ENCODE assay signal across 8 mouse cellular contexts in the genomic region with DNA sequence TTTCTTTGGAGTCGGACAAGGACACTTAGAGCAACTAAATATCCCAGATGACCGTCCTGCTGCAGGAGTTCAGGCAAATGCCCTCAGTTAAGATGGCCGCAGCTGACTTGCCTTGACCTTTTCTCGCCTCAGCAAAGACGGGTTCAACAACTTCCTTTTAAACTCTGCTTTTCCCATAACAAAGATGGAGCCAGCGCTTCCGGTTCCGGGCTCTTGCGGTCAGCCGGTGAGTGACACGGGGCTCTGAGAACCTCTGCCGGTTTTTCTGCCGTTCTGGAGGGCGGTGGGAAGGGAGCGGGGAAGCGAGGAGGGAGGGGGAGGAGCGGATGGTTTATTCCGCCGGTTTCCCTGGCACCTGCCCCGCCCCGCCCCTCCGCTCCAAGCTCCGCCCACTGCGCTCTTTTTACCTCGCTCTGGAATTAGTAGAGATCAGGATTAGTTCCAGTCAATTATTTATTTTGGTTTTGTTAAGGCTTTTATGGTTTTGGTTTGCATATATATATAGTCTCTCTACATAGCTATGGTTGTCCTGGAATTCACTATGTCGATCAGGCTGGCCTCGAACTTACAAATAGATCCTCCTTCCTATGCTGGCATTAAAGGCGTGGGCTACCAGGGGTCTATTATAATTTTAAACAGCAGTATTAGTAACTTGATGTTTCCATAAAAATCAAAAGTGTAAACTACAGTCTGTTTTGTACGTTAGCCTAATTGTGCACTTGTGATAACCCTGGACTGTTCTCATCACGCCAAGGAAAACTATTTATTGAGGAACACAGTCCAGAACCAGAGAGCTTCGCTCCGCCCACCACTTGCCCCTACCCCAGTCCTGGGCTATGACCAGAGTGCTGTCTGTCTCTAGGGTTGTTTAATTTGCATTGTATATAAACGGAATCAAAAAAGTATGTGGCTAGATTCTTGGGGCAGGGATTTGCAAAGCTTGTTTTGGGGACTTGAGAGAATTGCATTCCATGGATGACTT. TPM values are rescaled to one million over a fixed set of nuclear protein-coding genes. Genes with fewer than 3 reads are reported as not detected.
A peak's percentile ranks its signal among the peaks of the same experiment; 100 is the strongest.
DNase-seq lines count a peak whose midpoint lies in the region; ATAC-seq and TF ChIP-seq lines count a peak whose summit lies in the region.

Shld1 (plus strand) TSS at position 176 of the 982 bp plus-strand sequence.

- peaks cover 13 to 40% of the 10 kb centered on the region in 2 experiments for H3K4me1 ChIP-seq in CH12.LX (ENCODE audit: control insufficient read depth in 1 of 2, insufficient read depth in 2 of 2)
- no peaks in the 10 kb centered on the region for H3K4me1 ChIP-seq in forebrain, embryonic 11.5 days (replicated peaks; ENCODE audit: control insufficient read depth, insufficient read depth, low read length)
- peaks cover 14% of the 10 kb centered on the region for H3K4me1 ChIP-seq in heart, embryonic 16.5 days (ENCODE audit: control insufficient read depth, insufficient read depth, low read length)
- peaks cover 71% of the 10 kb centered on the region for H3K4me1 ChIP-seq in liver, embryonic 15.5 days (replicated peaks)
- H3K4me1 ChIP-seq in neural tube, embryonic 12.5 days = no peaks in the 10 kb centered on the region

- peak within 1 kb of the TSS; percentile 49 to 58 (median 58) for H3K4me3 ChIP-seq in CH12.LX (replicated peaks in 1 of 3; ENCODE audit: low read depth in 2 of 3, low read length in 2 of 3, poor library complexity in 1 of 3)
- peak within 1 kb of the TSS; percentile 49 for H3K4me3 ChIP-seq in forebrain, embryonic 11.5 days (ENCODE audit: low read depth, low read length)
- peak within 1 kb of the TSS; percentile 67 for H3K4me3 ChIP-seq in heart, embryonic 16.5 days (ENCODE audit: low read length)
- peak within 1 kb of the TSS; percentile 66 for H3K4me3 ChIP-seq in liver, embryonic 15.5 days (replicated peaks)
- peak within 1 kb of the TSS; percentile 53 for H3K4me3 ChIP-seq in neural tube, embryonic 12.5 days

- dilution Hi-C loops in CH12.LX (cut with MboI; ENCODE audit: extremely low pct_ligation_motif_present, extremely low pct_unique_long_range_greater_than_20kb, low sequenced_read_pairs) = no loop called here

- peak within 1 kb of the TSS; percentile 65 for H3K9ac ChIP-seq in CH12.LX (ENCODE audit: insufficient read depth, low read depth)
- H3K9ac ChIP-seq in forebrain, embryonic 11.5 days (ENCODE audit: low read length) = peak within 1 kb of the TSS; percentile 70
- H3K9ac ChIP-seq in heart, embryonic 16.5 days (ENCODE audit: low read length) = peak within 1 kb of the TSS; percentile 73
- peak within 1 kb of the TSS; percentile 57 for H3K9ac ChIP-seq in liver, embryonic 15.5 days
- peak within 1 kb of the TSS; percentile 66 for H3K9ac ChIP-seq in neural tube, embryonic 12.5 days

- DNase-seq in CH12.LX (ENCODE audit: extremely low read depth) = peak; percentile 96
- peak; percentile 75 for DNase-seq in c-Kit-positive CD71-positive TER-119-negative erythroid progenitor cells, embryonic 14.5 days (ENCODE audit: low read depth)
- peak; percentile 89 for DNase-seq in forebrain, embryonic 11.5 days (ENCODE audit: low spot score)
- DNase-seq in kidney, postnatal 36 days = peak; percentile 94 to 96
- peak; percentile 96 for DNase-seq in telencephalon, adult 2 months (ENCODE audit: low read depth, low spot score)

- TF ChIP-seq CTCF in CH12.LX (conservative IDR thresholded peaks at IDR 0.05 in 1 of 2, IDR thresholded peaks at IDR 0.05 in 1 of 2; ENCODE audit: low read depth in 2 of 2, low read length in 2 of 2) = no peak

- no peaks in the 10 kb centered on the region for H3K9me3 ChIP-seq in CH12.LX (replicated peaks; ENCODE audit: low read length)
- H3K9me3 ChIP-seq in forebrain, embryonic 11.5 days (ENCODE audit: control insufficient read depth, low read length) = no peaks in the 10 kb centered on the region
- H3K9me3 ChIP-seq in heart, embryonic 16.5 days (replicated peaks; ENCODE audit: control insufficient read depth, low read length) = no peaks in the 10 kb centered on the region
- no peaks in the 10 kb centered on the region for H3K9me3 ChIP-seq in liver, embryonic 15.5 days (replicated peaks)
- H3K9me3 ChIP-seq in neural tube, embryonic 12.5 days = no peaks in the 10 kb centered on the region

- peak; percentile 95 for ATAC-seq in forebrain, embryonic 11.5 days (replicated peaks; ENCODE audit: low FRiP score)
- ATAC-seq in heart, embryonic 16.5 days (replicated peaks; ENCODE audit: extremely low read depth, insufficient read depth, low FRiP score) = peak; percentile 87
- ATAC-seq in liver, embryonic 15.5 days (ENCODE audit: insufficient read depth) = peak; percentile 75
- ATAC-seq in neural tube, embryonic 12.5 days (ENCODE audit: low FRiP score, low read depth) = peak; percentile 95

- TF ChIP-seq POLR2A in CH12.LX (IDR thresholded peaks at IDR 0.05; ENCODE audit: low read depth, low read length) = no peak; the same call in 1 of the 2 replicates

- peak within 1 kb of the TSS; percentile 24; the same call in 1 of the 2 replicates for H3K27ac ChIP-seq in CH12.LX (ENCODE audit: insufficient read depth, low read depth)
- H3K27ac ChIP-seq in forebrain, embryonic 11.5 days (ENCODE audit: low read depth, low read length) = peak within 1 kb of the TSS; percentile 43; the same call in 1 of the 2 replicates
- peak within 1 kb of the TSS; percentile 79 for H3K27ac ChIP-seq in heart, embryonic 16.5 days (ENCODE audit: low read length)
- H3K27ac ChIP-seq in liver, embryonic 15.5 days (replicated peaks) = peak within 1 kb of the TSS; percentile 89
- H3K27ac ChIP-seq in neural tube, embryonic 12.5 days = peak within 1 kb of the TSS; percentile 29; the same call in 1 of the 2 replicates

- peaks cover 0 to 2% of the 10 kb centered on the region in 2 experiments for H3K36me3 ChIP-seq in CH12.LX (replicated peaks in 1 of 2; ENCODE audit: control insufficient read depth in 1 of 2, insufficient read depth in 1 of 2, low read length in 1 of 2)
- no peaks in the 10 kb centered on the region for H3K36me3 ChIP-seq in forebrain, embryonic 11.5 days (ENCODE audit: control insufficient read depth, insufficient read depth, low read length)
- H3K36me3 ChIP-seq in heart, embryonic 16.5 days (ENCODE audit: control insufficient read depth, insufficient read depth) = no peaks in the 10 kb centered on the region
- H3K36me3 ChIP-seq in liver, embryonic 15.5 days (replicated peaks) = no peaks in the 10 kb centered on the region
- no peaks in the 10 kb centered on the region for H3K36me3 ChIP-seq in neural tube, embryonic 12.5 days

- H3K79me2 ChIP-seq in CH12.LX (replicated peaks; ENCODE audit: control insufficient read depth, extremely low read depth, insufficient read depth, poor library complexity, severe bottlenecking) = no peaks in the 10 kb centered on the region

- no peaks in the 10 kb centered on the region for H3K27me3 ChIP-seq in CH12.LX (replicated peaks)
- no peaks in the 10 kb centered on the region for H3K27me3 ChIP-seq in forebrain, embryonic 11.5 days (ENCODE audit: control insufficient read depth, insufficient read depth, low read length)
- no peaks in the 10 kb centered on the region for H3K27me3 ChIP-seq in heart, embryonic 16.5 days (ENCODE audit: control insufficient read depth, insufficient read depth, low read length)
- no peaks in the 10 kb centered on the region for H3K27me3 ChIP-seq in liver, embryonic 15.5 days
- no peaks in the 10 kb centered on the region for H3K27me3 ChIP-seq in neural tube, embryonic 12.5 days (replicated peaks)

- H3K4me2 ChIP-seq in CH12.LX (ENCODE audit: insufficient read depth, low read depth, poor library complexity, severe bottlenecking) = peak within 1 kb of the TSS; percentile 94
- peak within 1 kb of the TSS; percentile 52 for H3K4me2 ChIP-seq in forebrain, embryonic 11.5 days (ENCODE audit: low read depth, low read length, severe bottlenecking)
- H3K4me2 ChIP-seq in heart, embryonic 16.5 days (ENCODE audit: low read depth, low read length) = peak within 1 kb of the TSS; percentile 69
- H3K4me2 ChIP-seq in liver, embryonic 15.5 days = peak within 1 kb of the TSS; percentile 70
- peak within 1 kb of the TSS; percentile 57 for H3K4me2 ChIP-seq in neural tube, embryonic 12.5 days (replicated peaks)

- no peak; the same call in none of the 2 replicates for TF ChIP-seq RAD21 in CH12.LX (IDR thresholded peaks at IDR 0.05; ENCODE audit: low read depth, low read length)

- in situ Hi-C loops in CH12.LX (cut with MboI; ENCODE audit: low pct_ligation_motif_present, low pct_unique_long_range_greater_than_20kb, low sequenced_read_pairs) = no loop called here

- 10% methylated on average over 33 of the region's 33 CpGs for WGBS in forebrain, embryonic 11.5 days
- WGBS in heart, embryonic 16.5 days = 10% methylated on average over 32 of the region's 33 CpGs
- WGBS in liver, embryonic 15.5 days (ENCODE audit: insufficient replicate concordance) = 11% methylated on average over 32 of the region's 33 CpGs
- whole genome bisulfite sequencing in neural tube, embryonic 12.5 days = 10% methylated on average over 33 of the region's 33 CpGs

- TF ChIP-seq EP300 in CH12.LX (IDR thresholded peaks at IDR 0.05; ENCODE audit: low read length) = no peak

TF ChIP-seq in CH12.LX, 34 proteins besides CTCF, POLR2A, EP300 and RAD21 (continues in another document):
- 0 out of 2 replicates have a peak, but pooled peaks have one; percentile 16 for TF ChIP-seq TBP (conservative IDR thresholded peaks at IDR 0.05; ENCODE audit: low read depth, low read length)
- no peak for TF ChIP-seq ZMIZ1 (IDR thresholded peaks at IDR 0.05; ENCODE audit: low read depth, low read length)
- peak; percentile 46; the same call in 1 of the 2 replicates for TF ChIP-seq NELFE (IDR thresholded peaks at IDR 0.05; ENCODE audit: low read depth, low read length)
- peak; percentile 31; the same call in 1 of the 2 replicates for TF ChIP-seq MAFK (IDR thresholded peaks at IDR 0.05; ENCODE audit: insufficient replicate concordance, low read length)
- peak; percentile 89; the same call in 1 of the 2 replicates for TF ChIP-seq SIN3A (IDR thresholded peaks at IDR 0.05; ENCODE audit: low read length)
- TF ChIP-seq JUND (conservative IDR thresholded peaks at IDR 0.05; ENCODE audit: low read depth, low read length) = no peak
- peak; percentile 57; the same call in 1 of the 2 replicates for TF ChIP-seq MYC (IDR thresholded peaks at IDR 0.05; ENCODE audit: low read depth, low read length)
- TF ChIP-seq USF2 (conservative IDR thresholded peaks at IDR 0.05; ENCODE audit: low read depth, low read length) = no peak
- TF ChIP-seq BHLHE40 (IDR thresholded peaks at IDR 0.05; ENCODE audit: low read depth, low read length) = peak; percentile 68; the same call in 1 of the 2 replicates

RNA-seq across cellular contexts. Expression of gene Shld1, which starts in this region (rescaled TPM):
- 8.6 and 9.3 TPM in 2 replicates for total RNA-seq in CH12.LX (2012; rRNA removed)
- total RNA-seq in CH12.LX (2014; rRNA removed) = 11.6 and 12.6 TPM in 2 replicates
- 5.7 and 7.0 TPM in 2 replicates for polyA plus RNA-seq in CH12.LX (2012; ENCODE audit: insufficient read length, low read depth)
- polyA plus RNA-seq in forebrain, embryonic 11.5 days (2014; fragmentation: Nextera tagmentation; extraction: Ambion mirVana) = 17.6 and 18.4 TPM in 2 replicates
- polyA plus RNA-seq in heart, embryonic 16.5 days (2015; fragmentation: Nextera tagmentation; extraction: Ambion mirVana) = 11.4 and 11.5 TPM in 2 replicates
- polyA plus RNA-seq in liver, embryonic 15.5 days (2015; fragmentation: Nextera tagmentation; extraction: Ambion mirVana) = 10.5 TPM in 2 replicates
- polyA plus RNA-seq in neural tube, embryonic 12.5 days (2016; fragmentation: Nextera tagmentation; extraction: Ambion mirVana) = 20.4 and 21.4 TPM in 2 replicates

Comparison
In these comparisons a context has a peak if more than half of its experiments do, and no peak if none do; other contexts are left out.
1. Peak in every context shown above with its lines: DNase-seq, ATAC-seq, H3K4me3 ChIP-seq and H3K27ac ChIP-seq.
2. H3K27ac ChIP-seq: peak in every context shown above with its lines; median percentile 89 in liver, embryonic 15.5 days; 79 in heart, embryonic 16.5 days; 43 in forebrain, embryonic 11.5 days; 29 in neural tube, embryonic 12.5 days; 24 in CH12.LX.